Mouse (Mus musculus) T-helper 1 cell (primary cell): Measurements from ENCODE around the gene Slc24a1.
"Not testable (repeated sequence)": the region's sequence is repeated elsewhere in the genome, so short reads cannot be mapped to it uniquely, and the experiment has no call there.

Experiments used
- in situ Hi-C: fragments of 300-600 bp; cut with MboI, MseI; formaldehyde crosslinking; loops from one replicate; pipeline ENCODE4 v1.15.1; 2025; ENCODE audit warnings: high pct_unique_total_duplicates

The Slc24a1 gene

DNA sequence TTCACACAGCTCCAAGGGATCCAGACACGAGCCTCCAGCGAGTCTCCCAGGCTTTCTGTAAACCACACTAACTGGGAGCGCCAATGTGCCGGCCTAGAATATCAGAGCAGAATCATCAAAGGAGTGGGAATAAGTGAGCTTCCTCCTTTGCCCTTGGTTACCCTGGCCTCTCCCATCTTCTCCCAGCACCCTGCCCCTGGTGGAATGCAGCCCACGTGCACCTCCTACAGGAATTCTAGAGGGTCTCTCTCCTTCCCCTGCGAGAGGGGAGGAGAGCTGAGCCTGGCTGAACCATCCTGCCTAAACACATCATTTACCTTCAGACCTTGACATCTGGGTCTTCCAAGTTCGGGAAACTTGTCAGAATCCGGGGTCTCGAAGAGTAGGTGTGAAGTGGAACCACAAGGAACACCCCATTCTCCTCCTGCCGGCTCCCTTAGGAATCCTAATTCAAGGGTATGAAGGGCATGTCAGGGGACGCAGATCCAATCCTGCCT, at the start of gene Slc24a1:
Gene Slc24a1, minus strand, starts transcription at position 447 of the 497 bp plus-strand sequence.
- in situ Hi-C loops, result no loop called here

DNA sequence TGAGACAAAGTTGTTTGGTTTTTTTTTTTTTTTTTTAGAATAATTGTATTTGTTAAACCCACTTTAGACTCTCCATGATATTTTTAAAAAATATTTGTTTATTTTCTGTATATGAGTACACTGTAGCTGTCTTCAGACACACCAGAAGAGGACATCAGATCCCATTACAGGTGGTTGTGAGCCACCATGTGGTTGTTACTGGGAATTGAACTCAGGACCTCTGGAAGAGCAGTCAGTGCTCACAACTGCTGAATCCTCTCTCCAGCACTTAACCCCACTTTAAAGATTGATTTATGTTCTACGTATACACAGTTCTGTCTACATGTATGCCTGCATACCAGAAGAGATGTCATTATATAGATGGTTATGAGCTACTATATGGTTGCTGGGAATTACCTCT, 44.1 kb upstream of the Slc24a1 start:
- in situ Hi-C loops, result not testable (repeated sequence)

DNA sequence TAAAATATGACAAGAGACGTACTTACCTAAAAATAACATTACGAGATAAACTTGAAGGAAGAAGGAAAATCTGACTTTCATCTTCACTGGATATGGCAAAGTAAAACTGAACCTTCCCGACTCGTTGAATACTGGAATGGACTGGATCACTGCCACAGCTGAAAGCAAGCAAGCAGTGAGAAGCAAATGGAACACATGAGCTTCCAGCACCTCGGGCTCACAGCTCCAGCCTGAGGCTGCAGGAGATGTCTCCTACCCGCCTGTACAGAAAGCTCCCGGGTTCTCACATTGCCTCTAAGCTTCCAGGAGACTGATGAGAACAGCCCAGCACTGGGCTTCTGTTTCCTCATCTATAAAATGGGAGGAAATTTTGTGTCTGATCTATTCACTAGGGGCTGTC, 38.9 kb upstream of the Slc24a1 start:
- in situ Hi-C loops, result no loop called here

DNA sequence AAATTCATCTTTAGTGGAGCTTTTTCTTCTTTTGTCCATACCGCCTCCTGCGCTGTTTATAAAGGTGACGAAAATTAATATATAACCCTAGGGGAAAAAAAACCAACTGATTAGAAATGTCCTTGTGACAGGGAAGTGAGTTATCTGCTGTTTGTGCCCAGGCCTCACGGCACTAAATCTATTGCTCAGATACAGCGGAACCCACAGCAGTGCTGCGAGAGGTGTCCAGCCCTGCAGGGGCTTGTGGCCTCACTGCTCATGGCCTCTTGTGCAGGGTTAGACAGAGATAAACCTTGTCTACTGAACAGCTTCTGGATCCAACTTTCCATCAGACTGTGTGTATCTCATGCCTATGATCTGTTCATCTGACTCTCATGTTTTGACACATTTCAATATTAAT, 37.0 kb upstream of the Slc24a1 start:
- in situ Hi-C loops, result no loop called here

DNA sequence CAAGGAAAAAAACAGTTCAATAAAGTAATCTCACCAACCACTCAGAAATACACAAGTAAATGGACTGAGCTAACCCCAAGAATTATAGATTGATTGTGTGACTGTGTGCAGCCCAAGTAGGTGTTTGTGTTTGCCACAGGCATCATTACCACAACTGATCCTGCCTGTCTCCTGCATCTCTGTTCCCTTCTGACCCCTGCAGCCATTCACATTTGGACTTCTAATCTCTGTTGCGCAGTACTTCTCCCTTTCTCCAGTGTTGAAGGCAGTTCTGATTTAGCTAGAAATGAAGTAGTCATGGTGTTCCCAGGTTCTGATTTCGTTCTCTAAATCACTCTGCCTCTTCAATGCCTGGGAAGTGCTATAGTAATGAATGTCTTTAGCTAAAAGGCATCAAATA, 36.2 kb upstream of the Slc24a1 start:
- in situ Hi-C loops, result no loop called here

DNA sequence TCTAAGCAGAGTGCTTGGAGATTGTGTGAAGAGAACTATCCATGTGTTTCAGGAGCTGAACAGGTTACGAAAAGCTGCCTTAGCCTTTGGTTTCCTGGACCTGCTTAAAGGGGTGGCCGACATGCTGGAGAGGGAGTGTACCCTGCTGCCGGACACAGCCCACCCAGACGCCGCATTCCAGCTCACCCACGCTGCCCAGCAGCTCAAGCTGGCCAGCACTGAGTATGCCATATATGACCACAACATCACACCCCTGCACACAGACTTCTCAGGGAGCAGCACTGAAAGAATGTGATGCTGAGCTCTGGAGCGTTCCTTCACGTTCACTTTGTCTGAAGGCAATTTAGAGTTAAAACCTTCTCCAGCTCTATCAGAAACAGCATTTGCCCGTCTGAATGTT, 34.4 kb upstream of the Slc24a1 start:
- in situ Hi-C loops, result no loop called here

DNA sequence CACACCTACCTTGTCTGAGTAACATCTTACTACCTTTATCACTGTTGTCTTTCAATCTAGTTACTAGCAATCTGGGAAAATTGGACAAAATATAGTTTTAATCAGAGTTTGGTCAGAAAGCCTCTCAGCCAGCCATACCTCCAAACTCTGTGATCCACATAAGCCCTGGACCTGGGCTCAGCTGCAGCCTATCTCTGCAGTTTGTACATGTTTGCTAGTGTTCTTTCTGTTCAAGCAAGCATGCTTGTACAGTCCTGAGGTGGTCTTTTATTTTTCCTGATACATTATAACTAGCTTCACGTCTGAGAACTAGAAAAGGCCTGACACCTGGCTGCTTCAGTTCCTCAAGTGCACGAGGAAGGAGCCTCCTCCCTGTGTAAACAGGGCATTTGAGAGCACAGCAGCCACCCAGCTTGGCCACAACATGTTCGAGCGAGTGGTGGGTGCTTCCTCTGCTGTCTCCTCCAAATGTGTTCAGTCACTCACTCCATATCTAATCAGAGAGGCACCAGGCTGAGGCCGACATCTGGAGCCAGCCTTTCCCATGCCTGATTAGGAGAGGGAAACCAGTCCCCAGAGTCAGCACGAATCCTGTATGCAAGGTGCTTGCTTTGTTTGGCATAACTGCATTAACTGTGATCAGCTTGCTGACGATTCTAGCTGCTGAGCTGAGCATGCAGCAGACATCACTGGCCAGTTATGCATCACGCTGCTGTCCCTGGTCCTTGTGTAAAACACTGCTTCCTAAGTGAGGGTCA, 33.8 kb upstream of the Slc24a1 start:
- in situ Hi-C loops, result no loop called here

DNA sequence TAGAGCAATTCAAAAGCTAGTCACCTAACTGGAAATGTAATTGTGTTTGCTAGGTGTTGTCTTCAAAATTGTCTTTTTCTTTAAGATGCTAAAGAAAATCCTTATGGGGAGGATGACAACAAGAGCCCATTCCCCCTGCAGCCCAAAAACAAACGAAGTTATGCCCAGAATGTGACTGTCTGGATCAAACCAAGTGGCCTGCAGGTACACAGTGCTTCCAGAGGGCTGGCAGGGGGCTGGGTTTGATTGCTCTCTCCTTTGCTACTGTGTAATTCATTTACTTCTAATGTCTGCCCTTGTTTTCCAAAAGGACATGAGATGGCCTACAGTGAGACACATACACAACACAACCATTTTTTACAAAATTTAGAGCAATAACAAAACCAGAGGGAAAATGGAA, 30.5 kb upstream of the Slc24a1 start:
- in situ Hi-C loops, result no loop called here

DNA sequence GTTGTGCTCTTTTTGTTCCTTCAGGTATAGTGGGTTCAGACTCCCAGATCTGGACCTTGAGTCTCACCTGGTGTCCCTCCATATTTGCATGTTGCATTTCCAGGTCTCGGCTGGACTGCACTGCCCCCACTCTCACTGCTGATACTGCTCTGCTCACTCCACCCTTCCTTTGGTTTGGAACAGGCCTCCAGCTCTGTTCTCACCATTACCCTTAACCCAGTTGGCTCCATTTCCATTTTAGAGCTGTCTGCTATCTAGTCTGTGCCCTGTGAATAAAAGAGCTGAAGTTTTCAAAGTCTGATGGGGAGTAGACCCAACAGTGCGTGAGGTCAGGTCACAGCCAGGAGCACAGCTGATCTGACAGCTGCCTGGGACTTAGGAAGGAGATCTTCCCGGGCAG, 29.1 kb upstream of the Slc24a1 start:
- in situ Hi-C loops, result no loop called here

DNA sequence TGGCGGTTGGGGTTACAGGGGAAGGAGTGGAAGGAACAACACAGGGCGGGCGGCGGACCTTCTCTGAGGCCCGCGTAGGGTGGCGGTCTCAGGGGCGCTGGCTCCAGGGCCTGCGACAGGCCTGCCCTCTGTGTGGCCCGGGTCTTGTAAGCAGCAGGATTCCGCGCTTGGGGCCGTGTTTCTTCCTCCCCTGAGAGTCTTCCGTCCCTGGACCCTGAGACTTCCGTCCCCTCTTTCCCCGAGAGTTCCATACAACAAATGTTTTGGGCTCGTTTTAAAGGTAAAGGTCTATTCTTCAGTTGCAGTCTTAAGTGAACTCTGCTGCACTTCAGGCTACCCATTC, 9.5 kb upstream of the Slc24a1 start:
- in situ Hi-C loops, result no loop called here

DNA sequence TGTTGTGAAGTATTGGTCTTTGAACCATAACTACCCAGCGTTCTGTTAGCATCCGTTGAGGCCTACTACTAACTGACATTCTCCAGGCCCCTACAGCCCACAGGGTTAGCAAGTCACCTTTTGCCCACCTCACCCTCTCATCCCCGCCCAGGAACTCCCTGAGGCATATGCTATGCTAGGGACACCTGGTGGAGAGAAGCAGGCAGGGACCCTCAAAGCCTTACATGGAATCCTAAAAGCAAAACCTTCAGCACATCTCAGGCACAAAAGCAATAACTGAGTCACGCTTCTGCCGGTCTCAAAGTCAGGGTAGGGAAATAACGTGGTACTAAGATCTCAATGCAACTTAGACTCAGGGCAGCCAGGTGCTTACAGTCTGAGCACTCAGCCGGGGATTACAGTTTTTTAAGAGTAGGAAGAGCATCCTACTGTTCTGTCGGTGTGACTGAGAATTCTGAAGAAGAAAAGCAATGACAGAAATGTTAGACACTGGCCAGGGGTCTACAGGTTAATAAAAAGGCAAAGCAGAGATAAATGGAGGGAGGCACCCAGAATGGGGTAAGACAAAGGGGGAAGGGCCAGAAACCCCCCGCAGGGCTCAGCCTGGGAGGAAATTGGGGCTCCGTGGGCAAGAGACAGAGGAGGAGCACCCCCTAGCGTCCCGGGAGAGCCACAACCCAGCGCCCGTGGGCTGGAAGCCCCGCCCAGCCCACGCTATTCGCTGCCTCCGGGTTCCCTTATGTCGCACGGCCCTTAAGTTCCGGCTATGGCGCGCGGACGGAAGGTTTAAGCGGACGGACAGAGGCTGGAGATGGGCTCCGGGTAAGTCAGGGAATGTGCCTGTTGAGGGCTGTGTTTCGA, 8.9 kb upstream of the Slc24a1 start, which contains the start of gene Ints14:
Gene Ints14, plus strand, starts transcription at position 789 of the 861 bp plus-strand sequence.
- in situ Hi-C loops, result no loop called here

DNA sequence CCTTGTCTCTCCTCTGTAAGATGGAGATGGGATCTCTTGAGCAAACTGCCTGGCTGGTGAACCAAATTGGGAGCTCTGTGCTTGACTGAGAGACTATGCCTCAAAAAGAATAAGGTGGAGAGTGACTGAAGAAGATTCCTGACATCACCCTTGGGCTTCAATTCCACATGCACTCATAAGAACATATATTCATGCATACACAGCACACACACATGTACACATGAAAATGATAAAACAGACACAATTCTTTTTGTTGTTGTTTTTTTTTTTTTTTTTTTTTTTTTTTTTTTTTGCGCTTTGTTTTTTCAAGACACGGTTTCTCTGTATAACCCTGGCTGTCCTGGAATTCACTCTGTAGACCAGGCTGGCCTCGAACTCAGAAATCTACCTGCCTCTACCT, 5.9 kb upstream of the Slc24a1 start:
- in situ Hi-C loops, result no loop called here

DNA sequence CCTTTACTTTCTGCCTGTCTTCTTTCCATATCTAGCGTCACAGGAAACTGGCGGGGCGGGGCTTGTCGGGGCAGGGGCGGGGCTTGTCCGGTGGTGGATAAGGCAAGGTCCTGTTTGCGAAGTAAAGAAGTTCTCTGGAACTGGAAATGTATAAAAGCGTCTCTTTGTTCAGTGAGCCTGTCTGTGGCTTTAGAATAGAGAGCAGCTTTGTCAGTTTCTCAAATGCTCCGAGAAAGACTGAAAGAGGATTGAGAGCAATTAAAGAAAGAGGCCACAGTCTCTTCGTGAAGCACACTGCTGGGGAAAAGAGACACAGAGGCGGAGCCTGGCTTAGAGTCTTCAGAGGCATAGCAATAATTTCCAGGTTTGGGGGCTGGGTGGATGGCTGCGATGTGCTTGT, 4.9 kb upstream of the Slc24a1 start:
- in situ Hi-C loops, result no loop called here

DNA sequence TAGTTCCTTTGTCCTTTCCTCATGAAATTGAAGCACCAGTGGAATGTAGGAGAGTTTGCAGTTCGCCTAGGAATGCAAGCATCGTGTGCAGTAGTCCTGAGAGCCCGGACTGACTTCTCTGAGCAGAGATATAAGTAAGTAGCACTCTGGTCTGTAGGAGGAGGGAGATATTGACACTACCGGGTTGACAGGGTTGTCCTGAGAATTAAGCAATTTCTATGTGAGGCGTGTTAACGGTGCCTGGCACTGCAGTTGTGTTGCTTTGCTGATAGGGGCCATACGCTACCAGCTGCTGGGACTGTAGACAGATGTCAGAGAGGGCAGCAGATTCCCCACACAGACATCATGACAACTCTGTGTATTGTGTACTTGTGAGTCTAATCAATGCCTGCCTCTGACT, 1.8 kb upstream of the Slc24a1 start:
- in situ Hi-C loops, result no loop called here

DNA sequence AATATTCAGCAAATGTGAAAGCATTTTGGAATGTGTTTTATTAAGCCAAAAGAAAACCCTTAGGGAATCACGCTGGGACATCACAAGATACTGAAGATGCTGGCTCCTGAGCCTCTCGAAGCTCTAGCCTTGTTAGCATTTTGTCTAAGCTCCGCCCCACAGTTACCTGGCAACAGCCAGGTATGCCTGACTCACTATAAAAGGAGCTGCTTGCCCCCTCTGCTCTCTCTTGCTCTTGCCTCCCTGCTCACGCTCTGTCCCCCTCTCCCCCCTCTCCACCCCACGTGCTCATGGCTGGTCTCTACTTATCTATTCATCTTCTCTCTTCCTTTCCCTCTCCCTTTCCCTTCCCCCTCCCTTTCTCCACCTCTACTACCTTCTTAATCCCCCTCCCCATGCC, 648 bp upstream of the Slc24a1 start:
- in situ Hi-C loops, result no loop called here

DNA sequence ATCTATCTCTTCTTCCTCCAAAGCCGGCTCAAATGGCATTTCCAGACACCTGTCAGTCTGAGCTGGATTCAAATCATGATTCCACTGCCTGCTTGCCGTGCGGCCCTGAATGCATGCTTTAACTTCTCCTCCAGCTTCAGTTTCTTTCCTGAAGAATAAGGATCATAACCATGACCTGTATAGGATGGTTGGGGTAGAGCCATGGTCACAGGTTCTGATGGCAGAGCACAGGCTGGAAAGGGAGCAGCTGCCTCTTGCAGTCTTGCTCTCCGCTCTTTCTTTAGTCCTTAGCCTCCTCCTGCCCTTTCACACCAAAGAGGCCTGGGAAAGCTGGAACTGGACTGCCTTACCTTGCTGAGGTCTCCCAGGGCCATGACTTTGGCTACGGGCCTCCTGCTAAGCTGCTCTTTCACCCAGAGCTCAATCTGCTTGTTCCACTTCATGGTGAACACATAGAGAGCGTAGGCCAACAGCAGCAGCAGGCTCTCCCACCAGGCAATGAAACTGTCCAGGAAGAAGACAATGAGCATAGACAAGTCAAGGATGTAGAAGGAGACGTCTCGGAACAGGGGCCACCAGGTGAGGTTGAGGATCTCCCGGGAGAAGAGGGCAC, 3.8 kb downstream of the Slc24a1 start:
- in situ Hi-C loops, result loop anchor here (25.0 kb wide), 1 partner anchor 610 kb away; the partner anchor contains the start of gene Dis3l

DNA sequence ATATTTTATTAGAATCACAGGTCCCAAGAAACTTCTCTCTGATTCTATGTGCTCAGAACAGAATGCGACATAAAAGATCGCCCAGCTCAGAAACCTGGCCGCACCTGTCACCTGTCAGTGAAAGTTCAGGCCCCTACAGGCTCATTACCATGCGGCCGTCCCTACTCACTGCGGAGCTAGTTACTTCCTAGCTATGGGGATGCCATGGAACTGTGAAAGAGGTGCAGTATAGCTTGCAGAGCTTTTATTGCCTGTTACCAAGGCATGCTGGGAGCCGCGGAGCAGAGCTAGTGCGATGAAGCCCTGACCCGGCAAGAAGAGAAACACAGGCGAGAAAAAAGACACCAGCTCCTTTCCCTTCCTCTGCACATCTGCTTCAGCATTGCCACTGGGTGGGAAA, 7.4 kb downstream of the Slc24a1 start:
- in situ Hi-C loops, result loop anchor here (25.0 kb wide), 1 partner anchor 607 kb away; the partner anchor contains the start of gene Dis3l

DNA sequence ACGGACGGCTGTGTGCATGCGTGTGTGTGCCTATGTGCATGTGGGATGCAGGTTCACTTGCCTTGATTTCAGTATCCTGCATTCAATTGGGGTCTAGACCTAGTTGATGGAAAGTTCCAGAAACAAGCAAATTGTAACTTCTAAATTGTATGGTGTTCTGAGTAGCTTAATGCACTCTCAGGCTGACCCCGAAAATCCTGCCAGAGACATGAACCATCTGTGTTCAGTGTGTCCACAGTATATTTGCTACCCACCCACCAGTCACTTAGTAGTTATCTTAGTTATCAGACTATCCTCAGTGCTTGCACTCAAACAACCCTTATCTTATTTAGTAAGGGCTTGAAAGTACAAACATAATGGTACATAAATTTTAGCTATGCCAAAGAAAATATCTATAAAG, 9.8 kb downstream of the Slc24a1 start:
- in situ Hi-C loops, result loop anchor here (25.0 kb wide), 1 partner anchor 604 kb away; the partner anchor contains the start of gene Dis3l

DNA sequence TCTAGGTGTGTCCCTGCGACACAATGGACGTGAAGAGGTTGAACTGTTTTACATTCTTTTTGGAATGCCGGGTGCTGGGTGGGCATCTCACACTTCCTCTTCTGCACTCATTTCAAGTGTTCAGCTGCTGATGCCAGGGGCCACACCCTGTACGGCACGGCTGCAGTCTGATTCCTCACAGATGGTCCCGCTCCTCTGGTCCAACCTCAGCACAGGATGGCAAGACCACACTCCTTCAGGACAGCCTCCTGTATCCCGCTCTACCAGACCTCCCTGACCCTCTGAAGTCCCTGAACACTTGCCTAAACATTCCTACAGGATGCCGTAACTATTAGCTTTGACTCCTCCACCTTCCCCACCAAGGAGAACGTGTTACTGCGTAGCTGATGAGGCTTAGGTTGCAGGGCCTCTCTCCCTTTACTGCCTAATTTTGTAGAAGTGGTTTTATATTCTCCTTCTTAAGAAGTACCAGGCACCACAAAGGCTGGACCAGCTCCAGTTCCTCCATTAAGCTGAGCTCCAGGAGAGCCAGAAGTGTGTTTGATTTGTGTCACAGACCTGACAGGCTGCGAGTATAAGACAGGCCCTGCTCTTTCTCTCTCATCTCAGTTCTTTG, 10.6 kb downstream of the Slc24a1 start:
- in situ Hi-C loops, result loop anchor here (25.0 kb wide), 1 partner anchor 604 kb away; the partner anchor contains the start of gene Dis3l

DNA sequence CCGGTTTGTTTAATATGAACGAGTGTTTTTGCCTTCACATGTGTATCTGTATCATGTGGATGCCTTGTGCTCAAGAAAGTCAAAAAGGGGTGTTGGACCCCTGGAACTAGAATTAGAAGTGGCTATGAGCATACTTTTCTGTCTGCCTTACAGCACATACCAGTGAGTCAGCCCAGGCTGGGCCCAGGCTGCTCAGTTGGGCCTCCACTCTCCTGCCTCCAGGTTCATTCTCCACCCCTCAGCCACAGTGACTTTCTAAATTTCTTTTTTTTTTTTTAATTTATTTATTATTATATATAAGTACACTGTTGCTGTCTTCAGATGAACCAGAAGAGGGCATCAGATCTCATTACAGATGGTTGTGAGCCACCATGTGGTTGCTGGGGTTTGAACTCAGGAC, 11.6 kb downstream of the Slc24a1 start:
- in situ Hi-C loops, result loop anchor here (25.0 kb wide), 1 partner anchor 602 kb away; the partner anchor contains the start of gene Dis3l

DNA sequence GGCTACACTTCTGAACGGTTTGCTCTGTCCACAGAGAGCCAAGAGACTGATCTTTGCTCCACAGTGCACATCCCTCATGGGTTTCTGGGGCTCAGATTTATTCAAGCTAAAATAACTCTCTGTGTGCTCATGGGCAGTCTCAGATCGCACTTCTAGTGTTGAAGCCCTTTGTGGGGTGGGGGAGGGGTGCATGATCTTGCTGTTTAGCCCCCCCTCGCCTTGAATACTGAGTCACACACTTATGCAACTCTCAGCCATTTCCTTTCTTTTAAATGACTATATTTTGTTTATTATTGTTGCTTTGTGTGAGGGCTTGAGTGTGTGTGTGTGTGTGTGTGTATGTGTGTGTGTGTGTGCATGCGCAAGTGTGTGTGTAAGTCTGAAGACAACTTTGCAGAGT, 12.1 kb downstream of the Slc24a1 start:
- in situ Hi-C loops, result loop anchor here (25.0 kb wide), 1 partner anchor 602 kb away; the partner anchor contains the start of gene Dis3l
